Mouse (Mus musculus) testis, adult 2 months (tissue): Measurements from ENCODE around the gene Auts2.

Experiments
- CTCF ChIP-seq: fragments of 200-500 bp; IDR thresholded peaks from 2 replicates; pipeline ENCODE4 v1.5.1; 2012; ENCODE audit warnings: low read depth, mild to moderate bottlenecking, inconsistent platforms, low read length, moderate library complexity; ENCODE audit not compliant: control insufficient read depth, insufficient read depth, insufficient replicate concordance
- POLR2A ChIP-seq: fragments of 200-500 bp; IDR thresholded peaks from 2 replicates; pipeline ENCODE4 v1.6.1; 2012; ENCODE audit warnings: low read depth, mild to moderate bottlenecking, inconsistent platforms, low read length, moderate library complexity; ENCODE audit not compliant: control insufficient read depth

GRCm38 (mm10) chr5:132489736-132490313 lies 53.3 kb downstream of the Auts2 start:
- TF ChIP-seq POLR2A: no peak
- TF ChIP-seq CTCF: no peak
